Mouse (Mus musculus) lung, embryonic 16.5 days (tissue): ENCODE results near the gene Kcnh4. TPM values are rescaled to one million over a fixed set of nuclear protein-coding genes. Genes with fewer than 3 reads are reported as not detected.

ENCODE experiments used
- ATAC-seq: fragments of 200-750 bp; cut with Nextera tagmentation; 2 replicates; pipeline ENCODE4 v1.8.0; 2017; ENCODE audit warnings: low read depth, mild to moderate bottlenecking, moderate library complexity
- H3K27ac ChIP-seq: fragments of 300-500 bp; sonication (generic); 2 replicates; pipeline ENCODE4 v1.5.1; 2014; ENCODE audit warnings: mild to moderate bottlenecking, control low read depth, low read length
- H3K27me3 ChIP-seq: fragments of 300-500 bp; sonication (generic); 2 replicates; pipeline ENCODE4 v1.6.1; 2014; ENCODE audit warnings: low read depth, low read length, mixed read lengths; ENCODE audit not compliant: control insufficient read depth, insufficient read depth
- H3K36me3 ChIP-seq: fragments of 300-500 bp; sonication (generic); 2 replicates; pipeline ENCODE4 v1.6.1; 2014; ENCODE audit warnings: low read length; ENCODE audit not compliant: control insufficient read depth, insufficient read depth
- H3K4me1 ChIP-seq: fragments of 300-500 bp; sonication (generic); replicated peaks from 2 replicates; pipeline ENCODE4 v1.6.1; 2014; ENCODE audit warnings: low read length, mixed read lengths; ENCODE audit not compliant: control insufficient read depth, insufficient read depth
- H3K4me2 ChIP-seq: fragments of 300-500 bp; sonication (generic); 2 replicates; pipeline ENCODE4 v1.6.1; 2014; ENCODE audit warnings: low read depth, low read length, control low read depth
- H3K4me3 ChIP-seq: fragments of 300-500 bp; sonication (generic); 2 replicates; pipeline ENCODE4 v1.5.1; 2014; ENCODE audit warnings: mild to moderate bottlenecking, low read length, control low read depth
- H3K9ac ChIP-seq: fragments of 300-500 bp; sonication (generic); 2 replicates; pipeline ENCODE4 v1.6.1; 2014; ENCODE audit warnings: low read length, control low read depth
- H3K9me3 ChIP-seq: fragments of 300-500 bp; sonication (generic); 2 replicates; pipeline ENCODE4 v1.6.1; 2016; ENCODE audit warnings: low read length; ENCODE audit not compliant: control insufficient read depth
- WGBS: fragments of 180-500 bp; shearing (Covaris S2); extraction: QIAGEN DNeasy Blood & Tissue Kit; methylation state at CpG from one replicate; pipeline ENCODE4 v1.1.7; 2014; 5-methylcytosine and 5-hydroxymethylcytosine counted together
- polyA plus RNA-seq: library from polyadenylated mRNA; unstranded; fragments of >200 nt; fragmentation: Nextera tagmentation; extraction: Ambion mirVana; gene quantifications from 2 replicates; pipeline ENCODE4 v1.2.1, GENCODE M21; 2015

Kcnh4 gene
- polyA plus RNA-seq, 1 experiment from 2014 or later: not detected

DNA sequence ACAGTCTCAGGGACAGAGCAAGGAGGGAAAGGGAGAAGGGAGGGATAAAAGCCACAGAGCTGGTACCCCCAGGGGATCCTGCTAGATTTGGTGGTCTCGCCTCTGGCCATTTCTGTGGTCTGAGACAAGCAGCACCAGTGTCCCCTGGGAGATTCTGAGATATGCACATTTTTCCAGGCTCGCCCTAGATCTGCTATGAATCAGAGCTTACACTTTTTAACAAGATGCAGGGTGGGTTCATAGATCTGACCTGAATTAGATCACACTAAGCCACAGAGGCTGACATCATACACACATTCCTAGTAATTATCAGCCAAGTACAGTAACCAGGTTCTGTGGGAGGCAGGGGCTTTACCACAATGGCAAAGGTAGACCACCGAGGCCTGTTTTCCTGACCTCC, 30.0 kb upstream of the Kcnh4 start:
- Histone ChIP-seq H3K9me3 (no peaks in the 10 kb centered on the region), H3K9ac (no peak overlapping the region), H3K27ac (no peak overlapping the region), H3K36me3 (peaks cover 21% of the 10 kb centered on the region), H3K4me1 (no peaks in the 10 kb centered on the region), H3K4me2 (no peak overlapping the region), H3K27me3 (no peaks in the 10 kb centered on the region), H3K4me3 (no peak overlapping the region)
- 82% methylated on average over 3 of the region's 3 CpGs for WGBS
- ATAC-seq: no peak

DNA sequence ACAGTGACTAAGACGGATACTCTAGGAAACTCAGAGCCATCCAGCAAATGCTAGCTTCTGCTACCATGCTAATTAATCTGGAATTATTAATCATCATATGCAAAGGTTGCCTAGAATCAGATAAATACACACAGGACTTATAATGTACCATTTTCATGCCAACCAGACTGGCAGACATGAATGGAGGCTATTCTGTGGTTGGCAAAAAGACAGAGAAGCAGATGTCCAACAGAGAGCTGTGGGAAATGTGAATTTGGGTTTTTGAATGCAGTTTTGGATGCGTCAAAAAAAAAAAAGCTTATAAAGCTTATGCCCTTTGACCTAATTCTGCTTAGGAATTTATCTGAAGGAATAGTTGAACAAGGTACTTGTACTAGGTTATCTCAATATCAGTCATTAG, 26.0 kb upstream of the Kcnh4 start:
- Histone ChIP-seq H3K4me1 (0 out of 2 replicates have a peak, but pooled peaks cover 3% of the 10 kb centered on the region), H3K9me3 (no peaks in the 10 kb centered on the region), H3K4me3 (no peak overlapping the region), H3K27me3 (no peaks in the 10 kb centered on the region), H3K36me3 (peaks cover 27% of the 10 kb centered on the region), H3K4me2 (no peak overlapping the region), H3K27ac (no peak overlapping the region), H3K9ac (no peak overlapping the region)
- WGBS: 93% methylated on average over 2 of the region's 2 CpGs
- no peak for ATAC-seq

DNA sequence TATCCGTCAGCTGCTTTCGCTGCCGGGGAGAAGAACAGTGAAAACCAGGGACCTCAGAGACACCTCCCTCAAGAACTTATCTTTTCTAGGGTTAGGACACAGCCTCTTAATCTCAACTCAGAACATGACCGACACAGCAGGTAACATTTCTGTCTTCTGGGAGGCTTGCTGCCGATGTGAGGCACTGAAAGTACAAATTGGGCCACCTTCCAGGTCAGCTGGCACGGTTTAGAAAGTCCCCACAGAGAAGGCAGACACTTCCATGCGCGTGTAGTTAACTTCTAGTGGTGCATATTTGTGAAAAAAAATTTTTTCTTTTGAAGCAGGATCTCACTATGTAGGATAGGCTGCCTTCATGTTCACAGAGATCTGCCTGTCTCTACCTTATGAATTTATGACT, 24.5 kb upstream of the Kcnh4 start:
- WGBS: 79% methylated on average over 8 of the region's 8 CpGs
- Histone ChIP-seq H3K4me2 (no peak overlapping the region), H3K27ac (no peak overlapping the region), H3K4me3 (no peak overlapping the region), H3K36me3 (peaks cover 22% of the 10 kb centered on the region), H3K9ac (no peak overlapping the region), H3K9me3 (no peaks in the 10 kb centered on the region), H3K27me3 (no peaks in the 10 kb centered on the region), H3K4me1 (0 out of 2 replicates have a peak, but pooled peaks cover 3% of the 10 kb centered on the region)
- ATAC-seq: no peak

DNA sequence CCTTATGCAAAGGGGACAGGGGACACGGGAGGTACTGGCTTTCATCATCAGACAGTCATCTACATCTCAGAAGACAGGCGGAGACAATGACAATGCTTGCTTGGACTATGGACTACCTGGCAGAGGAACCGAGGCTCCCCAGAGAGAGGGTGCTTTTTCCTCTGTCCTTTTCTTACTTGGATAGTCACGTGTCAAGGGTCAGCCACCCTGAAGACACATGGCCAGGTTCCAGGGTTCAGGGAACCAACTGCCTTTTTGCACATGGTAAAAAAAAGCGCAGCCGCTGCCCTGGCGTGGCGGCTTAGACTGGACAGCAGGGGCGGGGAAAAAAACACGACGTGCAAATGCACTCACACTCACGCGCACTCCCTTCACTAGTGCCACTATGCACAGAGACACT, 22.8 kb upstream of the Kcnh4 start:
- no peak for ATAC-seq
- WGBS: 82% methylated on average over 13 of the region's 13 CpGs
- no peak overlapping the region for H3K4me3 ChIP-seq
- no peaks in the 10 kb centered on the region for H3K9me3 ChIP-seq
- no peak overlapping the region for H3K9ac ChIP-seq
- 0 out of 2 replicates have a peak, but pooled peaks cover 3% of the 10 kb centered on the region for H3K4me1 ChIP-seq
- peaks cover 12% of the 10 kb centered on the region; the same call in 1 of the 2 replicates for H3K36me3 ChIP-seq
- H3K27ac ChIP-seq: peak overlapping the region; percentile 1; the same call in 1 of the 2 replicates
- no peak overlapping the region for H3K4me2 ChIP-seq
- no peaks in the 10 kb centered on the region for H3K27me3 ChIP-seq

DNA sequence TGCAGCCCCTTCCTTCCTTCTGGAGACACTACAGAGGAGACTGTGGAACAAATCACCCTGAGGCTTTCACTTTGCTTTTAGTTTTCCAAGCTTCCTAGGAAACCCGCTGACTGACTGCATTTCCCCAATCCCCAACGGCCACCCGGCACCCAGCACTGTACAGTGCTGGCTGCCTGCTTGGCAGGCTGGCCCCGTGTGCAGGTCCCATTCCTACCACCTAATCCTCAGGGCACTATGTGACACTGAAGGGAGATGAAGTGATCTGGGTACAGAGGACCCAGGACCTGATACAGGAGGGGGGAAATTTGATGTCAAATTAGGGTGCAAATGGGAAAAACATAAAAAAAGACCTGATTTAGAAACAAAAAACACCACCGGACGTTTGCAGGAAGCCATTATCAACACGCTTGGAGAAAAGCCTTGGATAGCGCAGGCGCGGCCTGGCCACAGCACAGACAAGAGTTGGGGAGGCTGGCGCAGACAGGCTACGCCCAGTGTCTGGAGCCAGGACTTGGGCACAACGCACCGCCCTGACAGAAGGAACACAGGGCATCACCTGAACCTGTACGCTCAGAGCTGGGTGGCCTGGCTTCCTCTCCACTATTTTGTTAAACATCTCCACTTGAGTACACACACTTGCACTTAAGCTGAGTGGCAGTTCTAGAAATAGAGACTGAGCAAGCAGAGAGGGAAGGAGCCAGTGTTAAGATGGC, 22.2 kb upstream of the Kcnh4 start:
- ATAC-seq: peak; percentile 92
- Histone ChIP-seq H3K36me3 (peaks cover 12% of the 10 kb centered on the region; the same call in 1 of the 2 replicates), H3K27me3 (no peaks in the 10 kb centered on the region), H3K27ac (peak overlapping the region; percentile 68), H3K9me3 (no peaks in the 10 kb centered on the region), H3K4me3 (no peak overlapping the region), H3K9ac (0 out of 2 replicates have a peak overlapping the region, but pooled peaks have one; percentile 6), H3K4me1 (0 out of 2 replicates have a peak, but pooled peaks cover 3% of the 10 kb centered on the region), H3K4me2 (no peak overlapping the region)
- 54% methylated on average over 15 of the region's 15 CpGs for WGBS

DNA sequence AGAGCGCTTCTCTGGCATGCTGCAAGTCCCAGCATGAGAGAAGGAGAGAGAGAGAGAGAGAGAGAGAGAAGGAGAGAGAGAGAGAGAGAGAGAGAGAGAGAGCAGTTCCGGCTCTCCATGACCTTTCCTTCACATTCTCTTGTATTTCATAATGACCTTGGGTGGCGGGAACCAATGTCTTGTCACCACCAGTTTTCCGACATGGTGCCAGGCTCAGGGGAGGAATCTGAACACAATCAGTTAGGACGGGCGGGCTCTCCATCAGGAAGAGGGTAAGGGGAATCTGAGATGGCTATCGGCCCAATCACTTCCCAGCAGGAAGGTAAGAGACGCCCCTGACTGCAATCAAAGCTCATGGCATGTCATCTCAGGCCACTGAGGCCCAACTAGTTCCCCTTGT, 20.5 kb upstream of the Kcnh4 start:
- Histone ChIP-seq H3K36me3 (peaks cover 8% of the 10 kb centered on the region; the same call in 1 of the 2 replicates), H3K9me3 (no peaks in the 10 kb centered on the region), H3K4me1 (0 out of 2 replicates have a peak, but pooled peaks cover 3% of the 10 kb centered on the region), H3K4me2 (no peak overlapping the region), H3K27me3 (no peaks in the 10 kb centered on the region), H3K9ac (no peak overlapping the region), H3K27ac (no peak overlapping the region), H3K4me3 (no peak overlapping the region)
- ATAC-seq: no peak
- WGBS: 84% methylated on average over 8 of the region's 8 CpGs

DNA sequence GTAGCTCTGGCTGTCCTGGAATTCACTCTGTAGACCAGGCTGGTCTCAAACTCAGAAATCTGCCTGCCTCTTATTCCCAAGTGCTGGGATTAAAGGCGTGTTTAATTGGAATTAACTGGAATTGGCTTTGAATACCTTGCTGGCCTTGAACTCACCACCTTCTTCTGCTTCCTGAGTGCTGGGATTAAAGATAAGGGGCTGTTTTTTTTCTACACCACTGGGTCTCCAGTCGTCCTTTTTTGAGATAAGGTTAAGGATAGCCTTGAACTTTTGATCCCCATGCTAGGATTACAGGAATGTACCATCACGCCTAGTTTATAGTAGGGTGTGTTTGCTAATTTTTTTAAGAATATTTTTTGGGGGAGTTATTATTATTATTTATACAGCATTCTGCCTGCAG, 18.3 kb upstream of the Kcnh4 start:
- 58% methylated on average over 3 of the region's 3 CpGs for WGBS
- Histone ChIP-seq H3K4me3 (no peak overlapping the region), H3K9me3 (no peaks in the 10 kb centered on the region), H3K27me3 (no peaks in the 10 kb centered on the region), H3K4me1 (0 out of 2 replicates have a peak, but pooled peaks cover 3% of the 10 kb centered on the region), H3K4me2 (no peak overlapping the region), H3K36me3 (peaks cover 8% of the 10 kb centered on the region; the same call in 1 of the 2 replicates), H3K9ac (no peak overlapping the region), H3K27ac (no peak overlapping the region)
- ATAC-seq: no peak

DNA sequence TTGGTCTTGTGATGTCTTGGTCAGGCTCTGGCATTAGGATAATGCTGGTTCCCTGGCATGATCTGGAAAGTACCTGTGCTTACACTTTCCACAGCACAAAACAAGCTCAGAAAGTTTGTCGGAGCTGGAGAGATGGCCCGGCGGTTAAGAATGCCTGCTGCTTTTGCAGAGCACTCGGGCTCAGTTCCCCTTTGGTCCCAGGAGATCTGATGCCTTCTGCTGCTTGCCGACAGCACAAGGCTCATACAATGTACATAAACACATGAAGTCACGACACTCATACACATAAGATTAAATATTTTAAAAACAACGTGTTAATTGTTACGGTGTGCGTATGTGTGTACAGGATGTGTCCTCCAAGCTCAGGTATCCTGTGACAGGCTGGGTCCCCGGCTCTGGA, 16.2 kb upstream of the Kcnh4 start:
- H3K9me3 ChIP-seq: no peaks in the 10 kb centered on the region
- 72% methylated on average over 10 of the region's 10 CpGs for WGBS
- no peak overlapping the region for H3K9ac ChIP-seq
- H3K4me3 ChIP-seq: no peak overlapping the region
- ATAC-seq: no peak
- H3K4me2 ChIP-seq: no peak overlapping the region
- H3K27ac ChIP-seq: no peak overlapping the region
- no peaks in the 10 kb centered on the region for H3K36me3 ChIP-seq
- H3K27me3 ChIP-seq: no peaks in the 10 kb centered on the region
- no peaks in the 10 kb centered on the region for H3K4me1 ChIP-seq

DNA sequence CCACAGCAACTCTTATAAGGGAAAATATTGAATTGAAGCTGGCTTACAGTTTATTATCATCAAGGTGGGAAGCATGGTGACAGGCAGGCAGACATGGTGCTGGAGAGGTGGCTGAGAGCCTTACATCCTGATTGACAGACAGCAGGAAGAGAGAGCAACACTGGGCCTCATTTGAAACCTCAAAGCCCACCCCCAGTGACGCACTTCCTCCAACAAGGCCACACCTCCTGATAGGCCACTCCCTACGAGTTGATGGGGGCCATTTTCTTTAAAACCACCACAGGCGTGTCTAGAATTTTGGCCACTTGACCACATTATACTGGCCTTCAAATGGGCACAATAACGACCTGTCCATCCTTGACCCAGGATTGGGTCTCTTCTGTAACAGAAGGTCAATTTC, 14.5 kb upstream of the Kcnh4 start:
- H3K4me1 ChIP-seq: peaks cover 6% of the 10 kb centered on the region
- H3K9me3 ChIP-seq: no peaks in the 10 kb centered on the region
- no peak overlapping the region for H3K4me3 ChIP-seq
- H3K27me3 ChIP-seq: no peaks in the 10 kb centered on the region
- H3K27ac ChIP-seq: no peak overlapping the region
- no peak for ATAC-seq
- H3K36me3 ChIP-seq: no peaks in the 10 kb centered on the region
- H3K4me2 ChIP-seq: no peak overlapping the region
- WGBS: 71% methylated on average over 4 of the region's 4 CpGs
- no peak overlapping the region for H3K9ac ChIP-seq
